Mouse (Mus musculus): ENCODE results near the gene Ercc6l. TPM values are rescaled to one million over a fixed set of nuclear protein-coding genes. Genes with fewer than 3 reads are reported as not detected.
A peak's percentile ranks its signal among the peaks of the same experiment; 100 is the strongest.
"Not testable (repeated sequence)": the region's sequence is repeated elsewhere in the genome, so short reads cannot be mapped to it uniquely, and the experiment has no call there.

Ercc6l gene
- total RNA-seq, 2 experiments from 2014 or later: 14.2 to 27.8 TPM

DNA sequence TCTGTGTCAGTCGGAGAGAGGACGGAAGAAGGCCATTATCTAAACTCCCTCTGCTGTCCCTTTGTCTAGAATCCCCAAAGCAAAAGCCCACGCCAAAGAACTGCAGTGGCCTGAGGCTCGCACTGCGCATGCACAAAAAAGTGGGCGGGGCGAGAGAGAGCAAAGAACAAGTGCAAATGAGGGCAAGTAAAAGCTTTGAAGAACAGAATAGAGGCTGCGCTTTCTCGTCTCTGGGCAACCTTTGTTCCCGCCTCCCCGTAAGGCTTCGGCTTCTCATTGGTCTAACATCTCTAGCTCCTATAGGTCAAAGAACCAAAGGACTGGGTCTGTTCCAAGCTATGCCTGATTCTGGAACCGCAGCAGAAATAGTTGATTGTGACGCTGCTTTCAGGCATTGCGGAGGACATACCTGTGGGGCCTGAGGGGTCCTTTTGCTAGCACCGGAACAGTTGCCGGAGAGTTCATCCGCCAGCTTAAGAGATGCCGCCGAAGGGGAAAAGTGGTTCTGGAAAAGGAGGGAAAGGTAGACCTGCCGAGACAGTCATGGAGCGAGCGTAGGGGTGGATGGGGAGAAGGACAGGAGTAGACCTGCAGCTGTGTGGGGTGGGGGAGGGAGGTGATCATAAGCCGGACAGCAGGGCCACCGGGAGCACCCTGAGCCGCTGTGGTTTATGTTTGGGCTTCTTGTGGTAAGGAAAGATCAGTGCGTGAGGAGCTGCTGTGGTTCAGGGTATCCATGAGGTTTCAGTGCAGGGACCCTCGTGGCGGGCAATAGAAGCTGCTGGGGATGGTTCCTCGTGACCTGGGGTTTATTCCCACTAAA lies 37.6 kb downstream of the Ercc6l start, which contains the start of gene Pin4:
Gene Pin4, plus strand, starts transcription at position 406 of the 823 bp plus-strand sequence.
- peak; percentile 100 for ATAC-seq (replicated peaks; ENCODE audit: low FRiP score, low TSS enrichment, poor library complexity, severe bottlenecking)

DNA sequence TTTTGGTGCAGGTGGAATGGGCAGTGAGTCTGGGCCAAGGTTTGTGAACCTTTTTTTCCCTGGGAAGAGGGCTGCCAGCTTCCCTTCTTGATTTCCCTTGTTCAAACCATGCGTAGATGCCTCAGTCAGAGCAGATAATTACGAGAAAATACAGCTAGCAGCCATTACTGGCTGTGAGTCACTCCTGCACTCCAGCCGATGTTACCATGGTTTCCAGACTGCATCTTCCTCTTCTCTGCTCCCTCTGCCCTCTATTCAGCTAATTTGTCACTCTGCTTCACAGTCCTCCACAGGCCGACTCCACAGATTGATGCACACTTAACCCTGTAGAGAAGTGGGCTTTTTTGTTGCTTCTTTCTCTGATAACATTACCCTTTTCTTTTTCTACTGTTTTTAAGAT lies 41.2 kb downstream of the Ercc6l start:
- no peak for ATAC-seq (replicated peaks; ENCODE audit: low FRiP score, low TSS enrichment, poor library complexity, severe bottlenecking)

GRCm38 (mm10) chrX:102109349-102109748 lies 47.5 kb downstream of the Ercc6l start:
- ATAC-seq (replicated peaks; ENCODE audit: low FRiP score, low TSS enrichment, poor library complexity, severe bottlenecking): not testable (repeated sequence)

DNA sequence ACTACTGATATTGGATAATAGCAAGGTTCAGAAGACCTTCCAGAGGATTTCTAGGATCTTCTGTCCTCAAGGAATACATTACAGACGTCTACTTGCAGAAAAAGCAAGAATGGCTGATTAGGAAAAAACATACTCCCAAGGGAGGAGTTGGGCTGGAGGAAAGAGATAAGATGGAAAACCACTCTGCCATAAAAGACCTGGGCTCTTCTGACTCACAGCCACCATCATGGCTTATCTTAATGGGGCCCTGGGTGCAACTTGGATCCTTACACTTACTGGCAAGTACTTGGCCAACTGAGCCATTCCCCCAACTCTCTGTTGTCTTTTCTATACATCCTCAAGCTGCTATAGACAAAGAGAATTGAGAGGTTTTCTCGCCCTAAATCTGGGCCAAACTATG lies 53.1 kb downstream of the Ercc6l start:
- ATAC-seq (replicated peaks; ENCODE audit: low FRiP score, low TSS enrichment, poor library complexity, severe bottlenecking): not testable (repeated sequence)

GRCm38 (mm10) chrX:102101886-102102285 lies 55.0 kb downstream of the Ercc6l start:
- no peak for ATAC-seq (replicated peaks; ENCODE audit: low FRiP score, low TSS enrichment, poor library complexity, severe bottlenecking)

- ATAC-seq (replicated peaks; ENCODE audit: low FRiP score, low TSS enrichment, poor library complexity, severe bottlenecking): no peak
Measured at GRCm38 (mm10) chrX:102094381-102094904, 62.4 kb downstream of the Ercc6l start.

Other genes starting within 250 kb of the Ercc6l start
- gene Rtl5, start 85.8 kb downstream of the Ercc6l start, total RNA-seq (2014; fragmentation: Nextera tagmentation): 0.52 and 4.6 TPM in 2 replicates
- gene Rtl5, start 85.8 kb downstream of the Ercc6l start, total RNA-seq (2017): 1.2 TPM in 1 of 2 replicates, not detected in the other
- 67.6 and 96.7 TPM in 2 replicates for gene Pin4, start 37.6 kb downstream of the Ercc6l start, total RNA-seq (2014; fragmentation: Nextera tagmentation)
- gene Pin4, start 37.6 kb downstream of the Ercc6l start, total RNA-seq (2017): 162 and 169 TPM in 2 replicates
- 4,499 and 4,557 TPM in 2 replicates for gene Rps4x, start 32.3 kb upstream of the Ercc6l start, total RNA-seq (2014; fragmentation: Nextera tagmentation)
- gene Rps4x, start 32.3 kb upstream of the Ercc6l start, total RNA-seq (2017): 2,530 and 2,821 TPM in 2 replicates
- not detected in 2 replicates for gene Cited1, start 95.1 kb upstream of the Ercc6l start, total RNA-seq (2014; fragmentation: Nextera tagmentation)
- not detected in 2 replicates for gene Cited1, start 95.1 kb upstream of the Ercc6l start, total RNA-seq (2017)

Measured in megakaryocyte-erythroid progenitor cell, adult 5-6 weeks (primary cell).